Mouse (Mus musculus) G1E (cell line): ENCODE measurements around the gene Bcl11b.

ENCODE experiments used
- CTCF ChIP-seq: IDR thresholded peaks from 2 replicates; pipeline ENCODE4 v1.5.1; 2012; ENCODE audit warnings: low read depth, low read length, inconsistent platforms, mixed read lengths
- GATA1 ChIP-seq: IDR thresholded peaks from 2 replicates; pipeline ENCODE4 v1.6.1; 2012; ENCODE audit warnings: borderline replicate concordance, low read length, inconsistent platforms, mixed read lengths
- POLR2AphosphoS5 ChIP-seq: IDR thresholded peaks from 2 replicates; pipeline ENCODE4 v1.6.1; 2012; ENCODE audit warnings: low read depth, low read length, inconsistent platforms; ENCODE audit not compliant: insufficient replicate concordance
- TAL1 ChIP-seq: conservative IDR thresholded peaks from 2 replicates; pipeline ENCODE4 v1.6.1; 2012; ENCODE audit warnings: low read depth, low read length, inconsistent platforms, mixed read lengths

DNA sequence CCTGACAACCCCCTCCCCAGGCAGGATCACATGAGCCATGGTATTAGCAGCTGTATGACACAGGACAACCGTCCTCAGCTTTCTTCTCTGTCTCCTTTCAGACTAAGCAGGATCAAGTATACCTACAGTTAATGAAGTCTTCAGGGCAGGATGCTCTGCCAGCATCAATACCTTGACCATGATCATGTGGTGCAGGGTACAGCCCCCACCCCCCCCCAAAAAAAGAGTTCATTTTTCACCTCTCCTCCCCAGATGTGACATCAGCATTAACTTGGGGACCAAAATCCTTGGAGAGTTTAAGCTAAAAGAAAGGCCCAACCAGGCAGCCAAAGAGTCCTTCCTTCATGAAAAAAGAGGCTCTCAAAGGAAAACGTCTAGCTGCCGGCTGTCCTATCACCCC, 6.2 kb downstream of the Bcl11b start:
- no peak for TF ChIP-seq CTCF
- TF ChIP-seq GATA1 = no peak
- TF ChIP-seq TAL1 = no peak
- TF ChIP-seq POLR2AphosphoS5 = no peak
